Mouse (Mus musculus) kidney, adult 11 months (tissue): ENCODE data around the gene Bcas2.
"Not testable (repeated sequence)": the region's sequence is repeated elsewhere in the genome, so short reads cannot be mapped to it uniquely, and the experiment has no call there.

ENCODE experiments used
- DNase-seq: peaks from one replicate; pipeline ENCODE4 v3.0.0; 2022

The Bcas2 gene

GRCm38 (mm10) chr3:103169771-103170170, 1.7 kb upstream of the Bcas2 start:
- DNase-seq, result peak; percentile 42

- DNase-seq, result no peak
Observed at GRCm38 (mm10) chr3:103172615-103173014, 1.2 kb downstream of the Bcas2 start.

DNA sequence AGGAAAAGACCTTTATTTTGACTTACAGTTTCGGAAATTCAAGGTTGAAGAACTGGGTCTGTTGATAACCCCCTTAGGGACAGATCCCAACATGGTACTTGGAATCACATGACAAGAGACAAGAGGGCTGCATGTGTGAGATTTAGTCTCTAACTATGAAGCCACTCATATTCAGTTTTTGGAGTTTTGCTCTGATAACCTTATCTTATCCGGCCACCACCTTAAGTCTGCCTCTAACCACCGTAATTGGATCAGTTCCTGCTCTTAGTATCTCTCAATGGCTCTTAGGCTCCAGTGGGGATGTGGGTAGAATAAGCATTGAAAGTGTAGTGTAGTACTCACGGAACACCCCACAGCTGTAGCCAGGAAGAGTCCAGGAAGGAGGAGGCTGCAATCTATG, 5.3 kb downstream of the Bcas2 start:
- no peak for DNase-seq

GRCm38 (mm10) chr3:103179527-103179926, 8.1 kb downstream of the Bcas2 start:
- no peak for DNase-seq

DNA sequence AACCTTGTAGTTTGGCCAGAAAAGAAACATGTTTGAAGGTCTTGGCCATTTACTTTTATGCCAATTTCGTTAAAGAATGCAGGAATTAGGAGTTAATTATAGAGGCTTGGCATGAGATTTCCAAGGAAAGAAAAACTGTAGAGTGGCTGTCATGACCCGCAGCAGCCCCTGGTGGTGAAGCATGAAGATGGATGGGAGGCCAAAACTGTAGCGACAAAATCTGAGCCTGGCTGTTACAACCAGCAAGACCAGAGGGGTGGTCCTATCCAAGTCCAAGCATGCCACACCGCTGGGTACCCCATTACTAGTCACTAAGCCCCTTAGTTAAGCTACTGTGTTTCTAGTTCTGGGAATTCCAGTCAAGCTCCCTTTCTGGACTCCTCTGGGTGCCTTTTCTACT, 9.7 kb downstream of the Bcas2 start:
- no peak for DNase-seq

DNA sequence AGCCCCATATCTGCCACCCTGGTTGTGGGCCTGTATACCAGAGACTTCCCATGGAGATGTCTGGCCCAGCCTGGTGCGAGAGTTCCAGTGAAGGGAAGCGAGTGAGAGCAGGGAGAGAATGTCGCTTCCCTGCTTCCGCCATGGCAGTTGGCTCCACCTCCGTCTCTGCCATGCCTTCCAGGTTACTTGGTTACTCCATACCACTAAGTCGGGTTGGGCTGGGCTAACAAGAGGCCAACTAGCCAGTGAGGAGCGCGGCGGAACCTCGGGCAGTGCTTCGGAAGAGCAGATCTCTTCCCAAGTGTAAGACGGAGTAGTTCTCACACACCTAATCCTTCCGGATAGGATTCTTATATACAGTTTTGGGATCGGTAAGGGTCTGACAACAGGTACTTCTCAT, 11.4 kb downstream of the Bcas2 start:
- DNase-seq, result no peak

GRCm38 (mm10) chr3:103184467-103184866, 13.0 kb downstream of the Bcas2 start:
- not testable (repeated sequence) for DNase-seq

DNA sequence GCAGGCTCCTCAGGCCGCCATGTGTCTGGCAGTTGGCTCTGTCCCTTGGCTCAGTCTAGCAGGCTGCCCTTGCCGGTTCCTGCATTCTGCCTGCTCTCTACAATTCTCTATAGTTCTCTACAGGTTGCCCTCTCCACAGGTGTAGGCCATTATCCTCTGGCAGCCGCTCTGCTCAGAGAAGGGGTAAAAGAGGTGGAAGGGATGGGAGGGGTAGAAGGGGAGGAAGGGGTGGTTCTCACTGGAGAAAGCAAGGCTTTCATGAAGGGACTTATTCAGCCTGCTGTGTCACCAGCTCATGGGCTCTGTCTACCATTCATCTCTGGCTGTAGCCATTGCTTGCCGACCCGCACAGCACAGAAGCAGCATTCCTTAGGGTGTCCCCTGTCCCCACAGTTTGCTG, 17.0 kb downstream of the Bcas2 start:
- no peak for DNase-seq

DNA sequence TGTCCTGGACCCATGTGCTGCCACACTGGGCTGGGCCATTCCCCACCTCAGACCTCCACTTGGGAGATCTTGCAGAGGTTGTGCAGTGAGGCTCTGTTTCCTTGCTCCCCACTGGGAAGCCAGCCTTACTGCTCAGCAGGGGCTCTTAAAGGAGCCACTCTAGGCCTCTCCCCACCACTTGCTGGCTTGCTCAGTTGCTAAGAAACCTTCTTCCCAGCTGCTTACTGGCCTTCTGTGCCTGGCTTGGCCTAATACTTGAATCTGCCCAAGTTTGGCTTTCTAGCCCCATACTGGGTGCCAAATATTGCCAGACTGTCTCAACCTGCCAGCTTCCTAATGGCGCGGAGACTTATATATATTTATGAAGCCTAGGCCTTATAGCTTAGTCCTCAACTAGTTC, 17.4 kb downstream of the Bcas2 start:
- DNase-seq, result no peak

GRCm38 (mm10) chr3:103192161-103192560, 20.7 kb downstream of the Bcas2 start:
- no peak for DNase-seq

DNA sequence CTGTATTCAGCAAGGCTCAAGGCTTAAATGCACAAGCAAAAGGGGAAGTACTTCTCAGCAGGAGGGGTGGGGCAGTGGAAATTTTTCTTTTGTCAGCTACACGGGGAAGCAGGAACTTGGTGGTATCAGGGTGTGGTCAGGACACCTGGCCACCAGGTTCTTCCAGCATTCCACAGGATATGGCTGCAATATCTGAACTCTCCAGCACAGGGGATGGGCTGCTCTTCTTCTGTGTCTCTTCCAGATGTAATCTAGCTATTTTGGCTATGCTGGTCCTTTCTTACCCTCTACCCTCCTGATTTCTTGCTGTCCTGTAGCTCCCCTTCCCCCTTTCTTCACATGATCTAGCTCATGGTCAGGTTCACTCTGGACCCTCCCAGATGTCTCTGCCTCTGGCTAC, 21.7 kb downstream of the Bcas2 start:
- no peak for DNase-seq

DNA sequence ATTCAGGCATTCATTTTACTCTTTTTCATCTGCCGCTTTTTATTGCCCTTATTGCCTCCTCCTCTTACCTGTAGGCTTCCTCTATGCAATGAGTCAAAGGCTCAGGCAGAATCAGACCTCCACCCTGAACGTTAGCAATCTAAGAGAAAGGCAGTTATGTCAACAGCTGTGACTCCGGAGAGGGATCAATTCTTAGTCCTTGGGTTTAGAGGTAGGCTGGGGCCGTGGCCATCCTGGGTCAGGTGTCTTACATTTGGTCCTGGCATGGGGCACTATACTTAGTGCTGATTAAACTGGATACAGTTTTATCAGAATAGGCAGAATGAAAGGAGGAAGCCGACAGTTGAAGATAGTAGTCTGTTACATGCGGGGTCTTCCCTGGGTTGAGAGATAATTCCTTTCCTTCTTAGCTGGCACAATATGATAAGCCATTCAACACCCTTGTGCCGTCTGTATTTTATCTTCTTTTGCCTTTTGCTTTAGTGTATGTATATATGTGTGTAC, 24.9 kb downstream of the Bcas2 start:
- no peak for DNase-seq

DNA sequence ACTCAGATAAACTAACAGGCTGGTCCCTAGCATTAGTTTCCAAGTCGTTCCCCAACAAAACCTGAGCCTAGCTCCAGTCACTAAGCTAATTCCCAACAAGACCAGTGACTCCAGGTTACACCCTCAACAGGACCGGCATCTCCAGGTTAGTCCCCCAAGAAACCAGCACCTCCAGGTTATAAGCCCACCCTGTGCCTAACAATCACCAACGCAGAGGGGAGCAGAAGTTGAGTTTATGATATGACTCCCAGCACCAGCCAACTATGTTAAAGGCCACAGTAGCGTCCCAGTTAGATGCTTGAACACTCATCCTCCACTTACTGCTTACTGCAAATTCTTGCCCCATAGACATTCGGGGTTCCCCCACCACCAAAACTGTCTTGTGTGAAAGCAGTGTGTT, 27.9 kb downstream of the Bcas2 start:
- no peak for DNase-seq

- not testable (repeated sequence) for DNase-seq
Observed at GRCm38 (mm10) chr3:103201105-103201504, 29.6 kb downstream of the Bcas2 start.

DNA sequence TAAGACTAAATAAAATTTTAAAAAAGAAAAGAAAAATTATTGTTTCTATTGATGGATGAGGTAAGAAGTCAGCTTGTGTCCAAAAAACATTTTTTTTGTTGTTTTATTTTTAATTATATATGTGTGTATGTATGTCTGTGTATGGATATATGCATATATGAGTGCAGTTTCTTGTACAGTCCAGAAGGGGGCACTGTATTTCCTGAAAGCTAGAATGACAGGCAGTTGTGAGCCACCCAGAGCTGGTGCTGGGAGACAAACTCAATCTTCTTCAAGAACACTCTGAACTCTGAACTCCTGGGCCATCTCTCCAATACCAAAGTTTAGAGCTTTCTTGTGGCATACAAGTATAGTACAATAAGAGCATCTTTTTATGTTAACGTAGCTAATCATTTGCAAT, 32.1 kb downstream of the Bcas2 start:
- DNase-seq, result no peak

DNA sequence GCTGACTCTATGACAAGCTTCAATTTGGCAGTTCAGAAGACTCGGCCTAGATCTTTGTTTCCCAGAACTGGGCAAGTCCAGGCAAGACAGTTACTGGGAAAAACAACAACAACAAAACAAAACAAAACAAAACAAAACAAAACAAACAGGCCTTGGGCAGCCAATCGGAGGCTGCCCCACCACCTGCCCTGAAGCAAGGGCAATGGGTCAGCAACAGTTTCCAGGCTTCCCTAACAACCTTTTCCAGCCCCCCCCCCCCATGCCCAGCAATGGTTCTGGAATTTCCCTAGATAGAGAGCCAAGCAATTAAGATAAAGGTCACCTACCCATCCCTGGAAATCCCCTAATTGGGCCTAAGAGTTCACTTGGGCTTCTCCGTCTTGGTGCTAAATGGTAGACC, 33.0 kb downstream of the Bcas2 start:
- DNase-seq, result no peak

GRCm38 (mm10) chr3:103206393-103206792, 34.9 kb downstream of the Bcas2 start:
- no peak for DNase-seq

DNA sequence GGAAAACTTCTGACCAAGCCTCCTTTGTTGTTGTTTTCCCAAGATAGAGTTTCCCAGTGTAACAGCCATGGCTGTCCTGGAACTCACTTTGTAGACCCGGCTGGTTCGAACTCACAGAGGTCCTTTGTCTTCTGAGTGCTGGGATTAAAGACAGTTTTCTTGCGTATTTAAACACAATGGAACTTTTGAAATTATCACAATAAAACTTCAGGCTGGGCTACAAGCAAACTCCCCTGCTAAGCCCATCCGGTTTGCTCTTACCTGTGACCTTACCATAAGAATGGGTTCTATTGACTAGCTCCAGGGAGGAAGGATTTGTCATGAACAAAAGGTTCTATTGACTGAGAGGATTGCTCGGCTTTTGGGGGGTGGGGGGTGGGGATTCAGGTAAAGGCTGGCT, 36.3 kb downstream of the Bcas2 start:
- no peak for DNase-seq

DNA sequence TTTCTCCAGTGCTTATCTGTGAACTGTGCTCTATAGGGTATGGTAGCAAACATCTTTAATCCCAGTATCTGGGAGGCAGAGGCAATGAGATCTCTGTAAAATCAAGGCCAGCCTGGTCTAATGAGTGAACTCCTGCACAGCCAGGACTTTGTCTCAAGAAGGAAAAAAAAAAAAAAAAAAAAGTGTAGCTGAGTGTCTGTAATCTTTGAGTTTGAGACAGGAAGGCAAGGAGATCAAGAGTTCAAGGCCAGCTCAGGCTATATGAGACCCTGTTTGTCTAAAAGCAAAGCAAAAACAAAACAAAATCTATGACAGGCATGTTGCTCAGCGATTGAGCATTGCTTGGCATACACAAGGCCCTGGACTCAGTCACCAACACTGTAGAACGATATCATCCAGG, 36.8 kb downstream of the Bcas2 start:
- no peak for DNase-seq

GRCm38 (mm10) chr3:103211101-103211500, 39.6 kb downstream of the Bcas2 start:
- DNase-seq, result no peak

DNA sequence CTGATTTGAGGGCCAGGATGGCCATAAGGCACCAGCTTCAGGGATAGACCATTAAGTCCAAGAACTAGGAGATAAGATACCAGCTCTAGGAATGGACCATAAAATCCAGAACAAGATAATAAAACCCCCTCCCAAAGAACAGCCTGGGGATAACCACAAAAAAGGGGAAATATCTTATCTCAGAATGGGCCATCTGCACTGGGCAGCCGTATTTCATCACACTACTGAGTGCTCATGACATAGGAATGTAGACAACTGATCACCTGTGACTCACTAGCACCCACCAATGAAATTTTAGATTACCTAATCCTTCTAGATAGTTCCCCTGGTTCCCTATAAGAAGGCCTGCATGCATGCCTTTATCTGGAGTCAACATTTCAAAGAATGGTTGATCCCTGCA, 40.7 kb downstream of the Bcas2 start:
- DNase-seq, result no peak

GRCm38 (mm10) chr3:103213537-103213936, 42.1 kb downstream of the Bcas2 start:
- no peak for DNase-seq

DNA sequence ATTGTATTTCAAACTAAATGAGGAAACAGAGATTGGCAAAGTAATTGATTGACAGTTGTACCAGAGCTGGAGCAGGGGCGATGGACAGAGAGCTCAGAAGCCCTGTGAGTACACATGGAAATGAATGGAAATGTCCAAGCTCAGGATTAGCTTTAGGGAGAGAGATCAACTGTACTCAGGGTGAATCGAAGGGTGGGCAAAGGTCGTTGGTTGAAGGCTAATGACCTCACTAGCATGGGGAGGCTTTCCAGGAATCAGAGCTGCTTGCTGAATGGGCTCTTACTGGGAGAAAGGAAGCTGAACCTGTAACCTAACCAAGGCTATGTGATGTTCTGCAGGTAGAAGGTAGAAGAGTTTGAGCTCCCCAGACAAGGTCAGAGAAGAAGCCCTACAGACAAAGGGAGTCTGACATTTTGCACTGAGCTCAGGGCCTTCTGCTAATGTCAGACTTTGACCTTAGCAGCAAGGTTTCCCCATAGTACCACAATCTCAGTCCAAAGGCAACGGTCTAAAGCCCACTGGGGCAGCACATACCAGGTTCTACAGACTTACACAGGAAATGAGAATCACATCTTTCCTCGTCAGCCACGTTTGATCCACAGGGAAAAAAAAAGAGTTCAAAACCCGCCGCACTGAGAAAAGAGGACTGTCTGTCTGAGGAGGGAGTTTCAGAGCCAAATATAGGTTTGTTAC, 43.3 kb downstream of the Bcas2 start:
- DNase-seq, result peak; percentile 37

GRCm38 (mm10) chr3:103215399-103215798, 43.9 kb downstream of the Bcas2 start:
- DNase-seq, result not testable (repeated sequence)

DNA sequence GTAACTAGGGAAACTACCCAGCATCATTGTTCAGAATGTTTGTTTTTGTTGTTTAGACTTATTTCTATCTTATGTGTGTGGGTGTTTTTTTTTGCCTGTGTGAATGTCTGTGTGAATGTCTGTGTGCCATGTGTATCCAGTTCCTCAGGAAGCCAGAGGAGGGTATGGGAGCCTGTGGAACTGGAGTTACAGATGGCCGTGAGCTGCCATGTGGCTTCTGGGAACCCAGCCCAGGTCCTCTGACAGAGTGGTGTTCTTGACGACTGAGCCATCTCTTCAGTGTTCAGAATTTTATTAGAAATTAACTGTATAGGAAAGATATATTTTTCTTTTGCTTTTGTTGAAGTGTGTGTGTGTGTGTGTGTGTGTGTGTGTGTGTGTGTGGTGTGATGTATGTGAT, 50.0 kb downstream of the Bcas2 start:
- no peak for DNase-seq
